Mouse (Mus musculus) forebrain, embryonic 12.5 days (tissue): Measurements from ENCODE around the gene Vstm2l. TPM values are rescaled to one million over a fixed set of nuclear protein-coding genes. Genes with fewer than 3 reads are reported as not detected.

Experiments
- polyA plus RNA-seq: library from polyadenylated mRNA; unstranded; fragments of >200 nt; fragmentation: Nextera tagmentation; extraction: Ambion mirVana; gene quantifications from 2 replicates; pipeline ENCODE4 v1.2.1, GENCODE M21; 2016

Gene Vstm2l
- polyA plus RNA-seq, 1 experiment from 2014 or later: 3.5 TPM

Other genes with a start within 250 kb of the Vstm2l start
- 100 and 101 TPM in 2 replicates for gene Ctnnbl1, start 177.3 kb upstream of the Vstm2l start, polyA plus RNA-seq
- gene Tti1, start 113.8 kb downstream of the Vstm2l start, polyA plus RNA-seq: 34.5 and 38.2 TPM in 2 replicates
- gene Rprd1b, start 113.8 kb downstream of the Vstm2l start, polyA plus RNA-seq: 61.1 and 66.3 TPM in 2 replicates
- 4.3 and 4.6 TPM in 2 replicates for gene Tgm2, start 231.8 kb downstream of the Vstm2l start, polyA plus RNA-seq